Mouse (Mus musculus): ENCODE measurements around the gene Gm17535. TPM values are rescaled to one million over a fixed set of nuclear protein-coding genes. Genes with fewer than 3 reads are reported as not detected.
"Not testable (repeated sequence)": the region's sequence is repeated elsewhere in the genome, so short reads cannot be mapped to it uniquely, and the experiment has no call there.

The Gm17535 gene
- total and polyA plus RNA-seq, 2 experiments = not detected

- not testable (repeated sequence) for H3K36me3 ChIP-seq (ENCODE audit: control insufficient read depth, insufficient read depth, low read length); DNase-seq (ENCODE audit: extremely low read depth, low read depth, low spot score); H3K79me2 ChIP-seq (ENCODE audit: control insufficient read depth, insufficient read depth, low read length); H3K4me1 ChIP-seq (ENCODE audit: control insufficient read depth, insufficient read depth, low read length); H3K4me3 ChIP-seq (ENCODE audit: insufficient read depth, low read depth, low read length); H3K27ac ChIP-seq (replicated peaks; ENCODE audit: insufficient read depth, low read depth, low read length); H3K9ac ChIP-seq (ENCODE audit: low read depth, low read length); H3K27me3 ChIP-seq (ENCODE audit: control insufficient read depth, insufficient read depth, low read length)
- 86% methylated on average over 3 of the region's 7 CpGs for WGBS
Observed at GRCm38 (mm10) chr9:3012054-3012621, 22.3 kb upstream of the Gm17535 start.

- H3K27ac ChIP-seq (replicated peaks; ENCODE audit: insufficient read depth, low read depth, low read length); H3K4me1 ChIP-seq (ENCODE audit: control insufficient read depth, insufficient read depth, low read length); H3K4me3 ChIP-seq (ENCODE audit: insufficient read depth, low read depth, low read length); DNase-seq (ENCODE audit: extremely low read depth, low read depth, low spot score); H3K36me3 ChIP-seq (ENCODE audit: control insufficient read depth, insufficient read depth, low read length); H3K79me2 ChIP-seq (ENCODE audit: control insufficient read depth, insufficient read depth, low read length); H3K27me3 ChIP-seq (ENCODE audit: control insufficient read depth, insufficient read depth, low read length); H3K9ac ChIP-seq (ENCODE audit: low read depth, low read length): not testable (repeated sequence)
- WGBS = no CpG with 5 or more reads among the region's 11 CpGs
Observed at GRCm38 (mm10) chr9:3012733-3013279, 21.6 kb upstream of the Gm17535 start, which contains the start of gene Gm10721. Gene Gm10721, plus strand, starts transcription at chr9:3013140.

GRCm38 (mm10) chr9:3015354-3015753, 19.0 kb upstream of the Gm17535 start, which contains the start of gene Gm10720:
Gene Gm10720, plus strand, starts transcription at chr9:3015654.
- not testable (repeated sequence) for H3K4me3 ChIP-seq (ENCODE audit: insufficient read depth, low read depth, low read length); H3K36me3 ChIP-seq (ENCODE audit: control insufficient read depth, insufficient read depth, low read length)
- WGBS = 66% methylated on average over 5 of the region's 9 CpGs

GRCm38 (mm10) chr9:3015896-3016295, 18.5 kb upstream of the Gm17535 start:
- not testable (repeated sequence) for H3K4me3 ChIP-seq (ENCODE audit: insufficient read depth, low read depth, low read length); H3K79me2 ChIP-seq (ENCODE audit: control insufficient read depth, insufficient read depth, low read length); DNase-seq (ENCODE audit: extremely low read depth, low read depth, low spot score); H3K4me1 ChIP-seq (ENCODE audit: control insufficient read depth, insufficient read depth, low read length); H3K9ac ChIP-seq (ENCODE audit: low read depth, low read length); H3K36me3 ChIP-seq (ENCODE audit: control insufficient read depth, insufficient read depth, low read length); H3K27me3 ChIP-seq (ENCODE audit: control insufficient read depth, insufficient read depth, low read length); H3K27ac ChIP-seq (replicated peaks; ENCODE audit: insufficient read depth, low read depth, low read length)
- WGBS = 79% methylated on average over 6 of the region's 6 CpGs

More at GRCm38 (mm10) chr9:3015354-3015753, 19.0 kb upstream of the Gm17535 start, which contains the start of gene Gm10720:
- H3K9ac ChIP-seq (ENCODE audit: low read depth, low read length); H3K27me3 ChIP-seq (ENCODE audit: control insufficient read depth, insufficient read depth, low read length); H3K4me1 ChIP-seq (ENCODE audit: control insufficient read depth, insufficient read depth, low read length); DNase-seq (ENCODE audit: extremely low read depth, low read depth, low spot score); H3K27ac ChIP-seq (replicated peaks; ENCODE audit: insufficient read depth, low read depth, low read length); H3K79me2 ChIP-seq (ENCODE audit: control insufficient read depth, insufficient read depth, low read length): not testable (repeated sequence)

GRCm38 (mm10) chr9:3017108-3017507, 17.3 kb upstream of the Gm17535 start, which contains the start of gene Gm10719:
Gene Gm10719, plus strand, starts transcription at chr9:3017408.
- not testable (repeated sequence) for H3K79me2 ChIP-seq (ENCODE audit: control insufficient read depth, insufficient read depth, low read length); DNase-seq (ENCODE audit: extremely low read depth, low read depth, low spot score); H3K4me1 ChIP-seq (ENCODE audit: control insufficient read depth, insufficient read depth, low read length); H3K27me3 ChIP-seq (ENCODE audit: control insufficient read depth, insufficient read depth, low read length); H3K4me3 ChIP-seq (ENCODE audit: insufficient read depth, low read depth, low read length); H3K9ac ChIP-seq (ENCODE audit: low read depth, low read length); H3K27ac ChIP-seq (replicated peaks; ENCODE audit: insufficient read depth, low read depth, low read length); H3K36me3 ChIP-seq (ENCODE audit: control insufficient read depth, insufficient read depth, low read length)
- whole genome bisulfite sequencing = 69% methylated on average over 1 of the region's 9 CpGs

- not testable (repeated sequence) for H3K36me3 ChIP-seq (ENCODE audit: control insufficient read depth, insufficient read depth, low read length); H3K4me1 ChIP-seq (ENCODE audit: control insufficient read depth, insufficient read depth, low read length); H3K4me3 ChIP-seq (ENCODE audit: insufficient read depth, low read depth, low read length); H3K9ac ChIP-seq (ENCODE audit: low read depth, low read length); H3K27ac ChIP-seq (replicated peaks; ENCODE audit: insufficient read depth, low read depth, low read length); H3K27me3 ChIP-seq (ENCODE audit: control insufficient read depth, insufficient read depth, low read length); DNase-seq (ENCODE audit: extremely low read depth, low read depth, low spot score); H3K79me2 ChIP-seq (ENCODE audit: control insufficient read depth, insufficient read depth, low read length)
- WGBS = 63% methylated on average over 9 of the region's 9 CpGs
Observed at GRCm38 (mm10) chr9:3018944-3019343, 15.5 kb upstream of the Gm17535 start.

- not testable (repeated sequence) for DNase-seq (ENCODE audit: extremely low read depth, low read depth, low spot score)
Observed at GRCm38 (mm10) chr9:3019835-3020727, 14.3 kb upstream of the Gm17535 start.

GRCm38 (mm10) chr9:3022316-3023008, 11.9 kb upstream of the Gm17535 start:
- H3K27me3 ChIP-seq (ENCODE audit: control insufficient read depth, insufficient read depth, low read length); H3K36me3 ChIP-seq (ENCODE audit: control insufficient read depth, insufficient read depth, low read length); H3K4me3 ChIP-seq (ENCODE audit: insufficient read depth, low read depth, low read length); H3K27ac ChIP-seq (replicated peaks; ENCODE audit: insufficient read depth, low read depth, low read length); H3K79me2 ChIP-seq (ENCODE audit: control insufficient read depth, insufficient read depth, low read length); H3K4me1 ChIP-seq (ENCODE audit: control insufficient read depth, insufficient read depth, low read length); H3K9ac ChIP-seq (ENCODE audit: low read depth, low read length): not testable (repeated sequence)
- peak; percentile 31 for DNase-seq (ENCODE audit: extremely low read depth, low read depth, low spot score)
- WGBS = 74% methylated on average over 11 of the region's 13 CpGs

More at GRCm38 (mm10) chr9:3019835-3020727, 14.3 kb upstream of the Gm17535 start:
- not testable (repeated sequence) for H3K4me1 ChIP-seq (ENCODE audit: control insufficient read depth, insufficient read depth, low read length); H3K79me2 ChIP-seq (ENCODE audit: control insufficient read depth, insufficient read depth, low read length); H3K4me3 ChIP-seq (ENCODE audit: insufficient read depth, low read depth, low read length); H3K27me3 ChIP-seq (ENCODE audit: control insufficient read depth, insufficient read depth, low read length); H3K9ac ChIP-seq (ENCODE audit: low read depth, low read length); H3K36me3 ChIP-seq (ENCODE audit: control insufficient read depth, insufficient read depth, low read length); H3K27ac ChIP-seq (replicated peaks; ENCODE audit: insufficient read depth, low read depth, low read length)
- whole genome bisulfite sequencing = 79% methylated on average over 17 of the region's 19 CpGs

Measured in liver, adult 2 months (tissue).